In the genomic region with DNA sequence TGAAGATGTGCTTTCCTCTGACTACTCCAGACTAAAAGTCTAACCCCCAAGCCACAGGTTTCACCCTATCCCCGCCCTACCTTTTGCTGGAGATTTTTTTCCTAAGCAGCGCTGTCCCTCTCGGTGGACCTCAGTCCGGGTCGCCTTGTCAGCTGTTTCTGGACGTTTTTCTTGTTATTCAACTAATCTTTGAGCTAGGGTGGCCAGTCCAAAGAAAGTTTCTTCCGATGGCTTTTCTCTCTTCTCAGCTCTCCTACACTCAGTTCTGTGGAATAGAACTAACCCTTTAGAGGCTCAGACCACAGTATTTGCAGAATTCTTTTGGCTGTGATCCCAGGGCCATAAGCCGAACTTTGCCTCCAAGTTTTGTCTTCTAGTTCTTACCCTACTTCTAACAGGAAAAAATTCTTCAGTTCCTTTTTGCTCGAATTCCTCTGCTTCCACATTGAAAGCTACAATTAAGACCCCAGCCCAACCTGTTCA, we compare ENCODE assay signal across 11 mouse cellular contexts. TPM values are rescaled to one million over a fixed set of nuclear protein-coding genes. Genes with fewer than 3 reads are reported as not detected.
DNase-seq lines count a peak whose midpoint lies in the region; ATAC-seq lines count a peak whose summit lies in the region.
"Had no signal": no experiment of that assay in that cellular context is flagged by ENCODE, and none has a peak within 500 bp of the region (broad histone marks: within the 10 kb centered on the region; RNA-seq: fewer than 3 reads in every experiment).

No protein-coding gene starts in this region.

- ATAC-seq in heart, embryonic 13.5 days (ENCODE audit: extremely low read depth, insufficient number of reproducible peaks, low FRiP score, low TSS enrichment) = no peak
- no peak for ATAC-seq in neural tube, embryonic 12.5 days (ENCODE audit: low FRiP score, low read depth)
- no peak for ATAC-seq in neural tube, embryonic 15.5 days (ENCODE audit: low FRiP score)
- no peak for ATAC-seq in forebrain, embryonic 15.5 days (replicated peaks)
- ATAC-seq in midbrain, embryonic 16.5 days = no peak

- H3K4me1 ChIP-seq in heart, embryonic 13.5 days = peaks cover 52% of the 10 kb centered on the region
- peaks cover 43% of the 10 kb centered on the region for H3K4me1 ChIP-seq in neural tube, embryonic 12.5 days
- peaks cover 51% of the 10 kb centered on the region for H3K4me1 ChIP-seq in neural tube, embryonic 15.5 days
- peaks cover 60% of the 10 kb centered on the region for H3K4me1 ChIP-seq in forebrain, embryonic 15.5 days
- H3K4me1 ChIP-seq in midbrain, embryonic 16.5 days (ENCODE audit: control insufficient read depth, insufficient read depth, low read length) = peaks cover 17% of the 10 kb centered on the region

- H3K27me3 ChIP-seq in heart, embryonic 13.5 days (replicated peaks) = peaks cover 99% of the 10 kb centered on the region
- H3K27me3 ChIP-seq in neural tube, embryonic 12.5 days (replicated peaks) = peaks cover 95% of the 10 kb centered on the region
- H3K27me3 ChIP-seq in neural tube, embryonic 15.5 days (replicated peaks) = peaks cover 97% of the 10 kb centered on the region
- H3K27me3 ChIP-seq in forebrain, embryonic 15.5 days = peaks cover 72% of the 10 kb centered on the region
- peaks cover 76% of the 10 kb centered on the region for H3K27me3 ChIP-seq in midbrain, embryonic 16.5 days (ENCODE audit: control insufficient read depth, insufficient read depth, low read depth, low read length)
- H3K27me3 ChIP-seq: Patski had no signal

- no peak overlapping the region for H3K9ac ChIP-seq in heart, embryonic 13.5 days
- no peak overlapping the region for H3K9ac ChIP-seq in neural tube, embryonic 12.5 days
- no peak overlapping the region for H3K9ac ChIP-seq in neural tube, embryonic 15.5 days (replicated peaks)
- H3K9ac ChIP-seq in forebrain, embryonic 15.5 days (replicated peaks) = peak overlapping the region; percentile 65
- H3K9ac ChIP-seq in midbrain, embryonic 16.5 days (ENCODE audit: low read depth, low read length) = no peak overlapping the region

- H3K4me3 ChIP-seq in heart, embryonic 13.5 days = peak overlapping the region; percentile 56
- peak overlapping the region; percentile 36 for H3K4me3 ChIP-seq in neural tube, embryonic 12.5 days
- H3K4me3 ChIP-seq in neural tube, embryonic 15.5 days (replicated peaks) = no peak overlapping the region
- peak overlapping the region; percentile 55 for H3K4me3 ChIP-seq in forebrain, embryonic 15.5 days
- H3K4me3 ChIP-seq in midbrain, embryonic 16.5 days (ENCODE audit: low read depth, low read length) = peak overlapping the region; percentile 28

- H3K27ac ChIP-seq in heart, embryonic 13.5 days (replicated peaks) = no peak overlapping the region
- H3K27ac ChIP-seq in neural tube, embryonic 12.5 days = no peak overlapping the region
- H3K27ac ChIP-seq in neural tube, embryonic 15.5 days (replicated peaks) = no peak overlapping the region
- peak overlapping the region; percentile 15; the same call in 1 of the 2 replicates for H3K27ac ChIP-seq in forebrain, embryonic 15.5 days (replicated peaks)
- no peak overlapping the region for H3K27ac ChIP-seq in midbrain, embryonic 16.5 days (ENCODE audit: low read length)

- WGBS in heart, embryonic 13.5 days = 6% methylated on average over 9 of the region's 9 CpGs
- 1% methylated on average over 9 of the region's 9 CpGs for WGBS in neural tube, embryonic 12.5 days
- WGBS in neural tube, embryonic 15.5 days = 4% methylated on average over 9 of the region's 9 CpGs
- under 1% methylated on average over 9 of the region's 9 CpGs for WGBS in forebrain, embryonic 15.5 days
- 1% methylated on average over 9 of the region's 9 CpGs for WGBS in midbrain, embryonic 16.5 days

- H3K36me3 ChIP-seq in heart, embryonic 13.5 days = no peaks in the 10 kb centered on the region
- no peaks in the 10 kb centered on the region for H3K36me3 ChIP-seq in neural tube, embryonic 12.5 days
- H3K36me3 ChIP-seq in neural tube, embryonic 15.5 days = no peaks in the 10 kb centered on the region
- H3K36me3 ChIP-seq in forebrain, embryonic 15.5 days = no peaks in the 10 kb centered on the region
- no peaks in the 10 kb centered on the region for H3K36me3 ChIP-seq in midbrain, embryonic 16.5 days (ENCODE audit: control insufficient read depth, insufficient read depth, low read length)

- H3K9me3 ChIP-seq in heart, embryonic 13.5 days = peaks cover 3% of the 10 kb centered on the region; the same call in 1 of the 2 replicates
- H3K9me3 ChIP-seq in neural tube, embryonic 12.5 days = no peaks in the 10 kb centered on the region
- H3K9me3 ChIP-seq in neural tube, embryonic 15.5 days (replicated peaks) = no peaks in the 10 kb centered on the region
- no peaks in the 10 kb centered on the region for H3K9me3 ChIP-seq in forebrain, embryonic 15.5 days
- H3K9me3 ChIP-seq in midbrain, embryonic 16.5 days (replicated peaks; ENCODE audit: control insufficient read depth, low read length, poor library complexity, severe bottlenecking) = no peaks in the 10 kb centered on the region

- peak overlapping the region; percentile 74; the same call in 1 of the 2 replicates for H3K4me2 ChIP-seq in heart, embryonic 13.5 days
- H3K4me2 ChIP-seq in neural tube, embryonic 12.5 days (replicated peaks) = peak overlapping the region; percentile 70
- no peak overlapping the region for H3K4me2 ChIP-seq in neural tube, embryonic 15.5 days
- peak overlapping the region; percentile 75 for H3K4me2 ChIP-seq in forebrain, embryonic 15.5 days (replicated peaks)
- H3K4me2 ChIP-seq in midbrain, embryonic 16.5 days (ENCODE audit: low read length) = 0 out of 2 replicates have a peak overlapping the region, but pooled peaks have one; percentile 42

- no peak for DNase-seq in heart, adult 18-20 months
- no peak for DNase-seq in cerebellum, adult 9-11 months
- DNase-seq in layer of hippocampus, postnatal 25 days (ENCODE audit: extremely low spot score in 1 of 2, low spot score in 1 of 2) = no peak
- DNase-seq: lung, postnatal 14 days; right cerebral cortex, postnatal 25 days had no signal

RNA-seq across cellular contexts. Expression of gene Dmrta2, which starts 1.0 kb away (rescaled TPM):
- 0.05 TPM in 1 of 2 replicates, not detected in the other for polyA plus RNA-seq in heart, embryonic 13.5 days (2015; fragmentation: Nextera tagmentation; extraction: Ambion mirVana)
- total RNA-seq in heart, adult 18-20 months (2021) = under 1 TPM in 1 of 2 experiments, not detected in 1; 0.15 TPM
- polyA plus RNA-seq in neural tube, embryonic 12.5 days (2016; fragmentation: Nextera tagmentation; extraction: Ambion mirVana) = 0.26 and 0.27 TPM in 2 replicates
- 0.08 TPM in 1 of 2 replicates, not detected in the other for polyA plus RNA-seq in neural tube, embryonic 15.5 days (2015; fragmentation: Nextera tagmentation; extraction: Ambion mirVana)
- 3.2 and 4.4 TPM in 2 replicates for polyA plus RNA-seq in forebrain, embryonic 15.5 days (2015; fragmentation: Nextera tagmentation; extraction: Ambion mirVana)
- polyA plus RNA-seq in midbrain, embryonic 16.5 days (2015; fragmentation: Nextera tagmentation; extraction: Ambion mirVana) = 0.44 and 0.67 TPM in 2 replicates
- 1 to 10 TPM; 5.4 to 5.6 TPM for total RNA-seq in layer of hippocampus, postnatal 25 days (2021)
